ENCODE assay signal across 7 mouse cellular contexts in genomic region chr14:100053456-100053855, GRCm38 (mm10).
"Had no signal": no experiment of that assay in that cellular context is flagged by ENCODE, and none has a peak within 500 bp of the region (broad histone marks: within the 10 kb centered on the region; RNA-seq: fewer than 3 reads in every experiment).

No protein-coding gene starts in this region.

- DNase-seq: lung, adult 2 months; lung, postnatal 14 days; lung, postnatal 36 days; right cerebral cortex, postnatal 14 days; thymus, adult 2 months; thymus, postnatal 25 days; thymus, postnatal 4 days had no signal
